14 mouse cellular contexts compared by ENCODE assay signal in genomic region chr11:117648005-117648404, GRCm38 (mm10).
"Had no signal": no experiment of that assay in that cellular context is flagged by ENCODE, and none has a peak within 500 bp of the region (broad histone marks: within the 10 kb centered on the region; RNA-seq: fewer than 3 reads in every experiment).

No protein-coding gene starts in this region.

- ATAC-seq: intestine, embryonic 16.5 days had no signal

- H3K9me3 ChIP-seq: kidney, embryonic 15.5 days; limb, embryonic 13.5 days; neural tube, embryonic 12.5 days had no signal

- H3K27me3 ChIP-seq: neural tube, embryonic 12.5 days had no signal

- DNase-seq: kidney, adult 2 months; kidney, postnatal 14 days; lung, adult 18-20 months; lung, postnatal 36 days; midbrain, embryonic 14.5 days; right cerebral cortex, postnatal 14 days; thymus, postnatal 4 days had no signal

- H3K9ac ChIP-seq: kidney, embryonic 15.5 days; limb, embryonic 13.5 days; liver, embryonic 14.5 days; neural tube, embryonic 12.5 days had no signal

- H3K4me2 ChIP-seq: kidney, embryonic 15.5 days; limb, embryonic 13.5 days; neural tube, embryonic 12.5 days had no signal

- H3K27ac ChIP-seq: kidney, embryonic 15.5 days; left cerebral cortex, adult 2 months; limb, embryonic 13.5 days; liver, embryonic 14.5 days; neural tube, embryonic 12.5 days; stomach, postnatal 0 days had no signal

- H3K4me3 ChIP-seq: kidney, embryonic 15.5 days; left cerebral cortex, adult 2 months; limb, embryonic 13.5 days; neural tube, embryonic 12.5 days had no signal

- H3K36me3 ChIP-seq: kidney, embryonic 15.5 days; limb, embryonic 13.5 days; neural tube, embryonic 12.5 days had no signal
